Mouse (Mus musculus): ENCODE measurements around the gene Abtb1. TPM values are rescaled to one million over a fixed set of nuclear protein-coding genes. Genes with fewer than 3 reads are reported as not detected.

The Abtb1 gene
- polyA plus RNA-seq, 1 experiment from 2014 or later, result 20.9 TPM

GRCm38 (mm10) chr6:88841514-88841780 lies 337 bp downstream of the Abtb1 start:
- Histone ChIP-seq H3K9me3 (ENCODE audit: control insufficient read depth, low read length) (no peaks in the 10 kb centered on the region), H3K9ac (ENCODE audit: low read length) (peak overlapping the region; percentile 88), H3K27me3 (ENCODE audit: control insufficient read depth, insufficient read depth, low read length) (no peaks in the 10 kb centered on the region), H3K27ac (replicated peaks in 1 of 2; ENCODE audit: control insufficient read depth in 1 of 2, insufficient read depth in 1 of 2, low read depth in 2 of 2, low read length in 2 of 2) (peak overlapping the region; percentile 73 to 88), H3K36me3 (ENCODE audit: control insufficient read depth, insufficient read depth, low read length) (peaks cover 38% of the 10 kb centered on the region), H3K4me3 (ENCODE audit: control insufficient read depth in 1 of 2, insufficient read depth in 1 of 2, low read depth in 1 of 2, low read length in 2 of 2) (peak overlapping the region; percentile 79 to 84), H3K4me1 (ENCODE audit: control insufficient read depth in 2 of 2, insufficient read depth in 2 of 2, low read length in 2 of 2) (peaks cover 12 to 19% of the 10 kb centered on the region in 2 experiments), H3K4me2 (ENCODE audit: low read length) (peak overlapping the region; percentile 86)
- ATAC-seq (ENCODE audit: insufficient number of reproducible peaks, insufficient read depth, low FRiP score, low read depth), result peak; percentile 4; the same call in 1 of the 2 replicates
- under 1% methylated on average over 21 of the region's 22 CpGs for WGBS

DNA sequence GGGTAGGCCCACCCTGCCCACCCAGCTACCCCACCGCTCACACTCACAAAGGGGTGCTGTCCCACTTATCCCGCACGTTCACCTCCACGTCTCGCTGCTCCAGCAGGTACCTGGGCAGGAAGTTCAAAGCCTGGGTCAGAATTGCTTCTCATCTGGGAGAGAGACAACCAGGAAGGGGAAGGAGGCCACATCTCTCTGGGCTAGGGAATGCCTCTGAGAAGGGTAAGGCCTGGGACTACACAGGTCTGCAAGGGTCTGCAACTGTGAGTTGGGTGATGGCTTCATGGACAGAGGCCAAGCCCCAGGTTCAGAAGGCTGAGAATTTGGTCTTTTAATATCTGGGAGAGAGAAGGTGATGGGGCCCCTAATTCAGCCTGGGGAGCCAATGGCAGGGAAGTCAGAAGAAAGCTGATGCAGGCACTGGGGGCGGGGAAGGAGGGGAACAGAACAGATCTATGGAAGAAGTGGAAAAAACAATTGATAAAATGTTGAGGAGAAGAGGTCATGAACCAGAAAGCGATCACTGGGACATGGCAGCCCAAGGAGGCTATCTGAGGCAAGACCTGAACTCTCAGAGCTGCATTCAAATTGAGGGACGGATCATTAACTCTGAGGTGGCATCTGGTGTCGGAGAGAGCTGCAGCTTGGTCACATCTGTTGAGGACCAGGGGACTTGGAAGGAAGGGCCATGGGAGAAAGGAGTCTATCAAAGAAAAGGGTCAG lies 832 bp downstream of the Abtb1 start:
- H3K27me3 ChIP-seq (ENCODE audit: control insufficient read depth, insufficient read depth, low read length), result no peaks in the 10 kb centered on the region
- H3K27ac ChIP-seq (replicated peaks in 1 of 2; ENCODE audit: control insufficient read depth in 1 of 2, insufficient read depth in 1 of 2, low read depth in 2 of 2, low read length in 2 of 2), result peak overlapping the region; percentile 73 to 88
- peak overlapping the region; percentile 86 for H3K4me2 ChIP-seq (ENCODE audit: low read length)
- ATAC-seq (ENCODE audit: insufficient number of reproducible peaks, insufficient read depth, low FRiP score, low read depth), result no peak
- WGBS, result 52% methylated on average over 9 of the region's 9 CpGs
- peak overlapping the region; percentile 88 for H3K9ac ChIP-seq (ENCODE audit: low read length)
- peaks cover 43% of the 10 kb centered on the region for H3K36me3 ChIP-seq (ENCODE audit: control insufficient read depth, insufficient read depth, low read length)
- peaks cover 12 to 19% of the 10 kb centered on the region in 2 experiments for H3K4me1 ChIP-seq (ENCODE audit: control insufficient read depth in 2 of 2, insufficient read depth in 2 of 2, low read length in 2 of 2)
- peak overlapping the region; percentile 79 to 84 for H3K4me3 ChIP-seq (ENCODE audit: control insufficient read depth in 1 of 2, insufficient read depth in 1 of 2, low read depth in 1 of 2, low read length in 2 of 2)
- no peaks in the 10 kb centered on the region for H3K9me3 ChIP-seq (ENCODE audit: control insufficient read depth, low read length)

DNA sequence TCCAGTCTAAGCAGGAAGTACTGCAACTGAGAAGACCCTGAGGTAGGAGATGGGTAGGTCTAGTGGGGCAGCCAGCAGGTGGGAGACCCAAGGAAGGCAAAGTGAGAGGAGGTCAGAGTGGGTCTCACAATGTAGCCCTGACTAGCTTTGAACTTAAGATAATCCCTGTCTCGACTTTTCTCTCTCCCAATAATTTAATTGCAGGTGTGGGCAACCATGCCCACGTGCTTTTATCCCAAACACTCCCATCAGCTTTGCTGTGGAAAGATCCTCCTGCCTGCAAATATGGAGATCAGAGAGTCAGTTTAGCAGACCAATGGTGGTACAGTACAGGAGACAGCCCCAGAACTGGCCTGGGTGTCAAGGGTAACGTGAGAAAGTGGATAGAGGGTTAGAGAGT lies 1.6 kb downstream of the Abtb1 start:
- H3K36me3 ChIP-seq (ENCODE audit: control insufficient read depth, insufficient read depth, low read length), result peaks cover 49% of the 10 kb centered on the region
- H3K9me3 ChIP-seq (ENCODE audit: control insufficient read depth, low read length), result no peaks in the 10 kb centered on the region
- H3K9ac ChIP-seq (ENCODE audit: low read length), result 0 out of 2 replicates have a peak overlapping the region, but pooled peaks have one; percentile 88
- 67% methylated on average over 3 of the region's 3 CpGs for WGBS
- no peak overlapping the region for H3K4me3 ChIP-seq (ENCODE audit: control insufficient read depth in 1 of 2, insufficient read depth in 1 of 2, low read depth in 1 of 2, low read length in 2 of 2)
- ATAC-seq (ENCODE audit: insufficient number of reproducible peaks, insufficient read depth, low FRiP score, low read depth), result no peak
- H3K4me2 ChIP-seq (ENCODE audit: low read length), result no peak overlapping the region
- peaks cover 12 to 19% of the 10 kb centered on the region in 2 experiments for H3K4me1 ChIP-seq (ENCODE audit: control insufficient read depth in 2 of 2, insufficient read depth in 2 of 2, low read length in 2 of 2)
- no peak overlapping the region for H3K27ac ChIP-seq (replicated peaks in 1 of 2; ENCODE audit: control insufficient read depth in 1 of 2, insufficient read depth in 1 of 2, low read depth in 2 of 2, low read length in 2 of 2)
- H3K27me3 ChIP-seq (ENCODE audit: control insufficient read depth, insufficient read depth, low read length), result no peaks in the 10 kb centered on the region

DNA sequence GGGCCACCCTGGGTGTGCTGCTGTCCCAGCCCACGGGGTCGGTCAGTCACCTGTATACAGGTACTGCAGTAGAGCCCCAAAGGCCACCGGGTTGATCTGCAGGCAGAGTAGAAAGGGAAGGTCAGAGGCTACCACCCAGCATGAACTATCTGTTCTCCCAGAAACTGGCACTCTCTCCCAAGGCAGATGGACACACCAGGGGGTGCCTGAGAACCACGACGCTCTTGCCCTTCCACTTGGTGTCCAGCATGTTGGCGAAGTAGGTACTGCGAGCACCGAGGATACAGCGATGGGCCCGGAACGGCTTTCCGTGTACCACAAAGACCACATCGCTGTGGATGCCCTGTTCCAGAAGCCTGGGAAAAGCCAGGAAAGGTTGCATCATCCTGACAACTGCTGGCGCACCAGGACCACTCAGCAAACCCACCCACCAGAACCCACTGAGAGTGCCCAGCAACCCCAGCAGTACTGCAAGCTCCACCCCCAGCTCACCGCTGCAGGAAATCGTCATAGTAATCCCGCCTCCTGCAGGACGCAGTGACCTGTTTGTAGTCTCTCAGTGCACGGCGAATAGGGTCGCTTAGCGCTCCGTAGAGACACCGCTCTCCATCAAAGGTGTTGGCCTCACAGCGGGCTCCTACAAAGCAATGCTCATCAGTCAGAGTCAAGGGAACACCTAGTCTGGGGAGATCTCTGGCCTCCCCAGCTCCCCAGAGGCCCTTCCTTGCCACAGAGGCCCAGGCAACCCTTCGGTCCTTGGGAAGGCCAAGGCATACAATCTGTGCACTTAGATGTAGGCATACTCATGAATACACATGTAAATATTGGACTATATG lies 2.4 kb downstream of the Abtb1 start:
- H3K36me3 ChIP-seq (ENCODE audit: control insufficient read depth, insufficient read depth, low read length), result peaks cover 49% of the 10 kb centered on the region
- WGBS, result 75% methylated on average over 26 of the region's 26 CpGs
- H3K4me1 ChIP-seq (ENCODE audit: control insufficient read depth in 2 of 2, insufficient read depth in 2 of 2, low read length in 2 of 2), result peaks cover 12 to 19% of the 10 kb centered on the region in 2 experiments
- no peak overlapping the region for H3K27ac ChIP-seq (replicated peaks in 1 of 2; ENCODE audit: control insufficient read depth in 1 of 2, insufficient read depth in 1 of 2, low read depth in 2 of 2, low read length in 2 of 2)
- H3K4me2 ChIP-seq (ENCODE audit: low read length), result no peak overlapping the region
- H3K9ac ChIP-seq (ENCODE audit: low read length), result no peak overlapping the region
- no peaks in the 10 kb centered on the region for H3K9me3 ChIP-seq (ENCODE audit: control insufficient read depth, low read length)
- no peaks in the 10 kb centered on the region for H3K27me3 ChIP-seq (ENCODE audit: control insufficient read depth, insufficient read depth, low read length)
- ATAC-seq (ENCODE audit: insufficient number of reproducible peaks, insufficient read depth, low FRiP score, low read depth), result no peak
- no peak overlapping the region for H3K4me3 ChIP-seq (ENCODE audit: control insufficient read depth in 1 of 2, insufficient read depth in 1 of 2, low read depth in 1 of 2, low read length in 2 of 2)

- ATAC-seq (ENCODE audit: insufficient number of reproducible peaks, insufficient read depth, low FRiP score, low read depth), result no peak
- Histone ChIP-seq H3K4me3 (ENCODE audit: control insufficient read depth in 1 of 2, insufficient read depth in 1 of 2, low read depth in 1 of 2, low read length in 2 of 2) (no peak overlapping the region), H3K4me1 (ENCODE audit: control insufficient read depth in 2 of 2, insufficient read depth in 2 of 2, low read length in 2 of 2) (peaks cover 17 to 26% of the 10 kb centered on the region in 2 experiments), H3K9me3 (ENCODE audit: control insufficient read depth, low read length) (no peaks in the 10 kb centered on the region), H3K36me3 (ENCODE audit: control insufficient read depth, insufficient read depth, low read length) (peaks cover 49% of the 10 kb centered on the region), H3K27ac (replicated peaks in 1 of 2; ENCODE audit: control insufficient read depth in 1 of 2, insufficient read depth in 1 of 2, low read depth in 2 of 2, low read length in 2 of 2) (no peak overlapping the region), H3K9ac (ENCODE audit: low read length) (no peak overlapping the region), H3K4me2 (ENCODE audit: low read length) (no peak overlapping the region), H3K27me3 (ENCODE audit: control insufficient read depth, insufficient read depth, low read length) (no peaks in the 10 kb centered on the region)
- WGBS, result 85% methylated on average over 10 of the region's 10 CpGs
Measured at GRCm38 (mm10) chr6:88838613-88839012, 3.2 kb downstream of the Abtb1 start.

DNA sequence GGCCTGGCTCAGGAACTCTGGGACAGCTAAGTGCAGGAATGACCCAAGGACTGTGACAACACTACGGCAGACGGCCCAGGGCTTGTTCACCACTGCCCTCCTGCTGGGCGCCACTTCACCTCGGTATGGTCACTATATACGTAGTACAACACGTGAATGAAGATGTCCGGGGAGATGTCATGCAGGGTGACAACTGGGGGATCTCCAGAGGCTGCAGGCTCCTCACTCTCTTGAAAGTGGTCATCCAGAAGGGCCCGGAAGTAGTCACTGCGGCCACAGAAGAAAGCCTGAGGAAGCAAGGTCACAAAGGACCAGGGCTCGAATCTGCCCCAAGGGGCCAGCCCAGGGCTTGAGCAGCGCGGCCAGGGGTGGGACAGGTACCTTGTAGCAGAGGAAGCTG lies 3.8 kb downstream of the Abtb1 start:
- Histone ChIP-seq H3K27me3 (ENCODE audit: control insufficient read depth, insufficient read depth, low read length) (no peaks in the 10 kb centered on the region), H3K4me2 (ENCODE audit: low read length) (no peak overlapping the region), H3K4me3 (ENCODE audit: control insufficient read depth in 1 of 2, insufficient read depth in 1 of 2, low read depth in 1 of 2, low read length in 2 of 2) (no peak overlapping the region), H3K4me1 (ENCODE audit: control insufficient read depth in 2 of 2, insufficient read depth in 2 of 2, low read length in 2 of 2) (peaks cover 16 to 26% of the 10 kb centered on the region in 2 experiments), H3K36me3 (ENCODE audit: control insufficient read depth, insufficient read depth, low read length) (peaks cover 49% of the 10 kb centered on the region), H3K27ac (replicated peaks in 1 of 2; ENCODE audit: control insufficient read depth in 1 of 2, insufficient read depth in 1 of 2, low read depth in 2 of 2, low read length in 2 of 2) (no peak overlapping the region), H3K9me3 (ENCODE audit: control insufficient read depth, low read length) (no peaks in the 10 kb centered on the region), H3K9ac (ENCODE audit: low read length) (no peak overlapping the region)
- 90% methylated on average over 12 of the region's 12 CpGs for WGBS
- ATAC-seq (ENCODE audit: insufficient number of reproducible peaks, insufficient read depth, low FRiP score, low read depth), result no peak

GRCm38 (mm10) chr6:88836178-88836819 lies 5.5 kb downstream of the Abtb1 start:
- H3K4me3 ChIP-seq (ENCODE audit: control insufficient read depth in 1 of 2, insufficient read depth in 1 of 2, low read depth in 1 of 2, low read length in 2 of 2), result no peak overlapping the region
- H3K27ac ChIP-seq (replicated peaks in 1 of 2; ENCODE audit: control insufficient read depth in 1 of 2, insufficient read depth in 1 of 2, low read depth in 2 of 2, low read length in 2 of 2), result no peak overlapping the region
- no peak overlapping the region for H3K4me2 ChIP-seq (ENCODE audit: low read length)
- peaks cover 15 to 21% of the 10 kb centered on the region in 2 experiments for H3K4me1 ChIP-seq (ENCODE audit: control insufficient read depth in 2 of 2, insufficient read depth in 2 of 2, low read length in 2 of 2)
- peaks cover 49% of the 10 kb centered on the region for H3K36me3 ChIP-seq (ENCODE audit: control insufficient read depth, insufficient read depth, low read length)
- ATAC-seq (ENCODE audit: insufficient number of reproducible peaks, insufficient read depth, low FRiP score, low read depth), result no peak
- no peak overlapping the region for H3K9ac ChIP-seq (ENCODE audit: low read length)
- WGBS, result 86% methylated on average over 28 of the region's 28 CpGs
- no peaks in the 10 kb centered on the region for H3K9me3 ChIP-seq (ENCODE audit: control insufficient read depth, low read length)
- H3K27me3 ChIP-seq (ENCODE audit: control insufficient read depth, insufficient read depth, low read length), result no peaks in the 10 kb centered on the region

Data from heart, embryonic 14.5 days (tissue).